Mouse (Mus musculus) cortical plate, adult 2 months (tissue): ENCODE measurements around the gene Crim1. TPM values are rescaled to one million over a fixed set of nuclear protein-coding genes. Genes with fewer than 3 reads are reported as not detected.

Experiments
- H3K27ac ChIP-seq: fragments of 200-500 bp; 2 replicates; pipeline ENCODE4 v1.5.1; 2012; ENCODE audit warnings: low read length, control low read depth, inconsistent platforms; ENCODE audit not compliant: insufficient read depth
- H3K4me1 ChIP-seq: fragments of 200-500 bp; 2 replicates; pipeline ENCODE4 v1.6.1; 2011; ENCODE audit warnings: low read length; ENCODE audit not compliant: control insufficient read depth, insufficient read depth
- H3K4me3 ChIP-seq: fragments of 200-500 bp; 2 replicates; pipeline ENCODE4 v1.5.1; 2011; ENCODE audit warnings: mild to moderate bottlenecking, low read length, control low read depth; ENCODE audit not compliant: insufficient read depth
- CTCF ChIP-seq: fragments of 200-500 bp; IDR thresholded peaks from 2 replicates; pipeline ENCODE4 v1.5.1; 2011; ENCODE audit warnings: mild to moderate bottlenecking, control low read depth, low read length; ENCODE audit not compliant: insufficient read depth; ENCODE audit errors: extremely low read depth
- POLR2A ChIP-seq: fragments of 200-500 bp; IDR thresholded peaks from 2 replicates; pipeline ENCODE4 v1.6.1; 2011; ENCODE audit warnings: mild to moderate bottlenecking, low read length, control low read depth; ENCODE audit not compliant: insufficient read depth; ENCODE audit errors: extremely low read depth
- polyA plus RNA-seq: library from polyadenylated mRNA; depleted of rRNA; stranded (reverse); fragments of >200 nt; gene quantifications from 2 replicates; pipeline ENCODE4 v1.2.3, GENCODE M21; 2012

Gene Crim1
- polyA plus RNA-seq, 1 experiment, result 33.5 TPM

GRCm38 (mm10) chr17:78197111-78197510 lies 2.9 kb upstream of the Crim1 start:
- no peak overlapping the region for H3K27ac ChIP-seq
- H3K4me3 ChIP-seq, result no peak overlapping the region
- TF ChIP-seq CTCF (peak; percentile 64), POLR2A (no peak)
- peaks cover 3% of the 10 kb centered on the region; the same call in 1 of the 2 replicates for H3K4me1 ChIP-seq

- no peak overlapping the region for H3K27ac ChIP-seq
- TF ChIP-seq CTCF, result no peak
- no peak for TF ChIP-seq POLR2A
- H3K4me1 ChIP-seq, result peaks cover 6% of the 10 kb centered on the region
- no peak overlapping the region for H3K4me3 ChIP-seq
Measured at GRCm38 (mm10) chr17:78198140-78198539, 1.9 kb upstream of the Crim1 start.

- Histone ChIP-seq H3K4me1 (peaks cover 6% of the 10 kb centered on the region), H3K27ac (no peak overlapping the region), H3K4me3 (peak overlapping the region; percentile 58; the same call in 1 of the 2 replicates)
- TF ChIP-seq POLR2A (no peak), CTCF (no peak)
Measured at GRCm38 (mm10) chr17:78198820-78199219, 1.2 kb upstream of the Crim1 start.

GRCm38 (mm10) chr17:78199231-78199625 lies 820 bp upstream of the Crim1 start:
- peak overlapping the region; percentile 96 for H3K27ac ChIP-seq
- H3K4me3 ChIP-seq, result peak overlapping the region; percentile 58
- H3K4me1 ChIP-seq, result peaks cover 6% of the 10 kb centered on the region
- TF ChIP-seq POLR2A (no peak), CTCF (no peak)

GRCm38 (mm10) chr17:78200561-78201220 lies 643 bp downstream of the Crim1 start:
- TF ChIP-seq POLR2A (no peak), CTCF (no peak)
- Histone ChIP-seq H3K4me1 (peaks cover 6% of the 10 kb centered on the region), H3K4me3 (peak overlapping the region; percentile 58), H3K27ac (peak overlapping the region; percentile 89)

- Histone ChIP-seq H3K4me1 (peaks cover 6% of the 10 kb centered on the region), H3K4me3 (peak overlapping the region; percentile 58), H3K27ac (peak overlapping the region; percentile 2; the same call in 1 of the 2 replicates)
- TF ChIP-seq CTCF, result no peak
- TF ChIP-seq POLR2A, result no peak
Measured at GRCm38 (mm10) chr17:78201221-78202058, 1.4 kb downstream of the Crim1 start.

- Histone ChIP-seq H3K27ac (no peak overlapping the region), H3K4me3 (peak overlapping the region; percentile 58), H3K4me1 (peaks cover 6% of the 10 kb centered on the region)
- TF ChIP-seq POLR2A (no peak), CTCF (0 out of 2 replicates have a peak, but pooled peaks have one; percentile 5)
Measured at GRCm38 (mm10) chr17:78202221-78202620, 2.2 kb downstream of the Crim1 start.

- H3K4me3 ChIP-seq, result peak overlapping the region; percentile 58
- H3K27ac ChIP-seq, result no peak overlapping the region
- no peak for TF ChIP-seq POLR2A
- no peak for TF ChIP-seq CTCF
Measured at GRCm38 (mm10) chr17:78202756-78203155, 2.7 kb downstream of the Crim1 start.

GRCm38 (mm10) chr17:78203478-78203877 lies 3.4 kb downstream of the Crim1 start:
- Histone ChIP-seq H3K4me3 (peak overlapping the region; percentile 58; the same call in 1 of the 2 replicates), H3K4me1 (peaks cover 6% of the 10 kb centered on the region), H3K27ac (no peak overlapping the region)
- TF ChIP-seq CTCF (no peak), POLR2A (no peak)

More at GRCm38 (mm10) chr17:78202756-78203155, 2.7 kb downstream of the Crim1 start:
- H3K4me1 ChIP-seq, result peaks cover 6% of the 10 kb centered on the region

GRCm38 (mm10) chr17:78206421-78206820 lies 6.4 kb downstream of the Crim1 start:
- TF ChIP-seq POLR2A (no peak), CTCF (no peak)
- Histone ChIP-seq H3K4me3 (no peak overlapping the region), H3K27ac (no peak overlapping the region), H3K4me1 (peaks cover 4% of the 10 kb centered on the region)
